Mouse (Mus musculus) MEL (cell line): ENCODE results near the gene Lhfpl3.

ENCODE experiments used
- CHD2 ChIP-seq: IDR thresholded peaks from 2 replicates; pipeline ENCODE4 v1.6.1; 2011; ENCODE audit warnings: low read length, improper control_type of control experiment
- MYC ChIP-seq: IDR thresholded peaks from 2 replicates; pipeline ENCODE4 v1.6.1; 2011; ENCODE audit warnings: low read depth, mild to moderate bottlenecking, low read length, improper control_type of control experiment, moderate library complexity

GRCm38 (mm10) chr5:23111307-23111706 is 365.4 kb downstream of the Lhfpl3 start:
- no peak for TF ChIP-seq CHD2
- TF ChIP-seq MYC, result no peak
